Mouse (Mus musculus): ENCODE data around the gene Cd244a.
A peak's percentile ranks its signal among the peaks of the same experiment; 100 is the strongest.

DNA sequence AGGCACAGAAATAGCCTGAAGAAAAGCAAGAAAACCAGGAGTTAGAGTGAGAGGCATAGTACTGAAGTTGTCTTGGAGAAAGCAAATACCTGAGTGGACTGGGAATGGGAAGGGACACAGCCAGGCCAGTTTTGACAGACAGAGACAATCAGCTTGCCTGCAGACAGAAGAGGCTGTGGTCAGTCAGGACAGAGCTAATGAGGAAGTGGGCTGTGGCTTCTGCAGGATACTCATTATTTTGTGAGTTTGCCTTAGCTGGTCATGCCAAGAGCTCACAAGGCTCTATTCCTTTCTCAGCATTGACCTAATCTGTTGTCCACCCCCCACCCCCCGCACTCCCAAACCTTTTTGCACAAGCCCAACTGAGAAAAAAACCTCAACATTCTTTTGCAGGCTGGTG is 2.2 kb downstream of the Cd244a start:
- TF ChIP-seq GATA1 (IDR thresholded peaks at IDR 0.05; ENCODE audit: borderline replicate concordance, low read length) (peak; percentile 78; the same call in 1 of the 3 replicates), FLI1 (IDR thresholded peaks at IDR 0.05; ENCODE audit: low read length) (peak; percentile 59; the same call in 1 of the 2 replicates)

All from megakaryocyte, embryonic 14.5 days (primary cell).